Mouse (Mus musculus) G1E (cell line): ENCODE data around the gene Vsig4. TPM values are rescaled to one million over a fixed set of nuclear protein-coding genes. Genes with fewer than 3 reads are reported as not detected.

Source experiments
- ATAC-seq: 2 replicates; pipeline ENCODE4 v1.8.0; 2016; ENCODE audit warnings: mild to moderate bottlenecking; ENCODE audit not compliant: insufficient number of reproducible peaks, poor library complexity, low FRiP score, severe bottlenecking; ENCODE audit errors: extremely low read depth
- DNase-seq: peaks from one replicate; pipeline ENCODE4 v3.0.0; 2012; ENCODE audit warnings: low spot score
- H3K27me3 ChIP-seq: 2 replicates; pipeline ENCODE4 v1.6.1; 2012; ENCODE audit warnings: mild to moderate bottlenecking, low read length, inconsistent platforms; ENCODE audit not compliant: insufficient read depth
- H3K36me3 ChIP-seq: replicated peaks from 2 replicates; pipeline ENCODE3; 2012; ENCODE audit warnings: mild to moderate bottlenecking, inconsistent platforms
- H3K4me1 ChIP-seq: 2 replicates; pipeline ENCODE4 v1.6.1; 2012; ENCODE audit warnings: low read depth, low read length, inconsistent platforms, mixed read lengths; ENCODE audit not compliant: insufficient read depth
- H3K4me3 ChIP-seq: 2 replicates; pipeline ENCODE4 v1.5.1; 2012; ENCODE audit warnings: low read depth, mild to moderate bottlenecking, inconsistent platforms, low read length, moderate library complexity, mixed read lengths
- H3K9me3 ChIP-seq: replicated peaks from 2 replicates; pipeline ENCODE4 v1.6.1; 2012; ENCODE audit warnings: inconsistent platforms
- CTCF ChIP-seq: IDR thresholded peaks from 2 replicates; pipeline ENCODE4 v1.5.1; 2012; ENCODE audit warnings: low read depth, low read length, inconsistent platforms, mixed read lengths
- GATA1 ChIP-seq: IDR thresholded peaks from 2 replicates; pipeline ENCODE4 v1.6.1; 2012; ENCODE audit warnings: borderline replicate concordance, low read length, inconsistent platforms, mixed read lengths
- GATA2 ChIP-seq: IDR thresholded peaks from 2 replicates; pipeline ENCODE4 v1.6.1; 2012; ENCODE audit warnings: low read depth, low read length, inconsistent platforms, borderline replicate concordance
- POLR2AphosphoS5 ChIP-seq: IDR thresholded peaks from 2 replicates; pipeline ENCODE4 v1.6.1; 2012; ENCODE audit warnings: low read depth, low read length, inconsistent platforms; ENCODE audit not compliant: insufficient replicate concordance
- TAL1 ChIP-seq: conservative IDR thresholded peaks from 2 replicates; pipeline ENCODE4 v1.6.1; 2012; ENCODE audit warnings: low read depth, low read length, inconsistent platforms, mixed read lengths
- polyA plus RNA-seq: library from polyadenylated mRNA; stranded (reverse); fragments of >175 nt; gene quantifications from 2 replicates; pipeline ENCODE4 v1.2.3, GENCODE M21; 2012
- total RNA-seq, 2 experiments: library from RNA; stranded (forward) in 1 of 2; stranded (reverse) in 1 of 2; fragments of 200-1000 nt in 1 of 2; fragments of >200 nt in 1 of 2; fragmentation: Nextera tagmentation in 1 of 2; gene quantifications; 2 replicates each; pipeline ENCODE4 v1.2.3; 2014 to 2017

Gene Vsig4
- total RNA-seq (2014; fragmentation: Nextera tagmentation) (not detected in 2 replicates), total RNA-seq (2017) (0.27 TPM in 1 of 2 replicates, not detected in the other), polyA plus RNA-seq (not detected in 2 replicates)

DNA sequence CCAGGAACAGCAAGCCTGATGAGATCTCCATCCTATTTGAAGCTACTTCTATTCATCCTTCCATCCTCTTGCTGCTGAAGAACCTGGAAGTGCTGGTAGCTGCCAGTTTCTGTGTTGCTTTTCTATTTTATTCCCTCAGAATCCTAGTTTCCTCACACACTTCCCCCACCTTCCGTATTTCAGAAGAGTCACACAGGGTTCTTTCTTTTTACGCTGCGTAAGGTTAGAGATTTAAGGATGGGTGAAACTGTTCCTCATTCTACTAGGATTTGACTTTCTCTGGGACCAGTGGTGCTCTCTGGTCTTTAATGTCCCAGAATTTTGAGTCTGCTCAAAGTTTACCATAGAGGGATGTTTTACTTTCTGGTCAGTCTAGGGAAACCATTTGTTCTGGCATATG, at the start of gene Vsig4:
TSS of gene Vsig4 (minus strand) at position 101 of the 400 bp plus-strand sequence.
- Histone ChIP-seq H3K36me3 (no peaks in the 10 kb centered on the region), H3K9me3 (no peaks in the 10 kb centered on the region), H3K4me3 (no peak within 1 kb of the TSS), H3K27me3 (no peaks in the 10 kb centered on the region), H3K4me1 (no peaks in the 10 kb centered on the region)
- no peak for TF ChIP-seq POLR2AphosphoS5
- no peak for TF ChIP-seq GATA2
- TF ChIP-seq GATA1, result no peak
- no peak for TF ChIP-seq CTCF
- TF ChIP-seq TAL1, result no peak
- no peak for DNase-seq
- no peak for ATAC-seq

DNA sequence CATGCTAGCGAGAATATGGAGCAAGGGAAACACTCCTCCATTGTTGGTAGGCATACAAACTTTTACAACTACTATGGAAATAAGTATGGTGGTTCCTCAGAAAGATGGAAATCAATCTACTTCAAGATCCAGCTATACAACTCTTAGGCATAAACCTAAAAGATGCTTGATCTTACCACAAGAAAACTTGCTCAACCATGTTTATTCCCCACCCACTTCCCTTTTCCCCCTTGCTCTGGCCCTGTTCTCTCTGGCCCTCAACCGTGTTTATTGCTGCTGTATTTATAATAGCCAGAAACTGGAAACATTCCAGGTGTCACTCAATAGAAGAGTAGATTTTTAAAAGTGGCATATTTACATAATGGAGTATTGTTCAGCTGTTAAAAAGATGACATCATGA, 45.9 kb upstream of the Vsig4 start:
- ATAC-seq, result no peak

DNA sequence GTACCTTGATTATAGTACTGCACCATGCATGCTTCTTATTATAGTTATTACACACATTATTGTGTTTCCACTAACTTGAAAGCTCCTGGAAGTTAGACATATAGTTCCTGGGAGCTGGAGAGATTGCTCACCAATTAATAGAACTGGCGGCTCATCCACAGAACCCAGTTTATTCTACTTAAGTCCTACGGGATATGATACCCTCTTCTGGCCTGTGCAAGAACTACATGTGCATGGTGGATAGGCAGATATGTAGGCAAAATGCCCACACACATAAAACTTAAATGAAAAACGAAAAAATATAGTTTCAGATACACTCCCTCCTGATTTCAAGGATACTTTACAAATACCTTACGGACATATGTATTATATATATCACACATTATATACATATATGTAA, 36.5 kb upstream of the Vsig4 start:
- TF ChIP-seq GATA1 (no peak), GATA2 (no peak), TAL1 (no peak)
- H3K27me3 ChIP-seq, result no peaks in the 10 kb centered on the region
- no peaks in the 10 kb centered on the region for H3K4me1 ChIP-seq
- no peak overlapping the region for H3K4me3 ChIP-seq
- DNase-seq (no peak), ATAC-seq (peak; percentile 4; the same call in 1 of the 2 replicates)
- no peaks in the 10 kb centered on the region for H3K36me3 ChIP-seq
- no peaks in the 10 kb centered on the region for H3K9me3 ChIP-seq

More for the DNA sequence above, 45.9 kb upstream of the Vsig4 start:
- TF ChIP-seq TAL1, result no peak
- no peak for TF ChIP-seq CTCF
- Histone ChIP-seq H3K36me3 (no peaks in the 10 kb centered on the region), H3K9me3 (no peaks in the 10 kb centered on the region), H3K4me1 (no peaks in the 10 kb centered on the region), H3K27me3 (no peaks in the 10 kb centered on the region), H3K4me3 (no peak overlapping the region)
- DNase-seq, result no peak

DNA sequence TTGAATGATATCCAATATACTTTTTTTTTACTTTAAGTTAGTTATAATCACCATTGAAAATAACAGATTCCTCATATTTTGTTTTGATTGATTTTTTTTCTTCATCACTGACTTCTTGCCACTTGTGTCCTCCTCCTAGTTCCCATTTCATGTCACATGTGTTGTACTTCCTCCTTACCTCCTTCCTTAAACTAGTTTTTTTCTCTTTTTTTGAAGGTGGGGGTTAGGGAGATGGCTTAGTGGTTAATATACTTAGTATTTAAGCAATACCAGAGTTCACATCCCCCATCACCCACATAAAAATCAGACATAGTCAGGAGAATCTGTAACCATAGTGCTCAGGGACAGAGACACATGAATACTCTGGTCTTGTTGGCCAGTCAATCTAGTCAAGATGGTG, 36.7 kb downstream of the Vsig4 start:
- ATAC-seq, result no peak
- no peak for TF ChIP-seq POLR2AphosphoS5
- no peak for TF ChIP-seq GATA2
- TF ChIP-seq GATA1, result no peak
- TF ChIP-seq CTCF, result no peak
- no peak for TF ChIP-seq TAL1
- Histone ChIP-seq H3K9me3 (no peaks in the 10 kb centered on the region), H3K4me3 (no peak overlapping the region), H3K4me1 (no peaks in the 10 kb centered on the region), H3K36me3 (no peaks in the 10 kb centered on the region), H3K27me3 (no peaks in the 10 kb centered on the region)
- DNase-seq, result no peak

DNA sequence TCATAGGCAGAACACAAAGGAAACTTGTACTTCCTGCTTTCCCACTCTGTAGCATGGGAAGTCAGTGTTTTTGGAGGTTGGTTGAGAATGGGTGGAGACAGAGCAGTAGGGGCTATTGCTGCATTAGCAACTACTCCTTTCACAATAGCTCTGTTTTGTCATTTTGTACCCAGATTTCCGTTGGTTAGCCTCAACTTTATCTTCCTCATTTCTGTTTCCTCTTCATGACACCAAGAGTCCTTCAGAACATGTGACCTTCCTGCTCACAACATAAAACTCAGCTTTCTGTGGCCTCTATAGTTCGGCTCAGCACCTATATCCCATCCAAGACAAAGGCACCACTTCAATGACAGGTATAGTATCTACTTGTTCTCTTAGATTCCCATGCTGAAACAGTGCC, 53.6 kb downstream of the Vsig4 start:
- Histone ChIP-seq H3K4me3 (no peak overlapping the region), H3K27me3 (no peaks in the 10 kb centered on the region), H3K4me1 (no peaks in the 10 kb centered on the region), H3K9me3 (no peaks in the 10 kb centered on the region), H3K36me3 (no peaks in the 10 kb centered on the region)
- no peak for DNase-seq
- TF ChIP-seq TAL1 (no peak), CTCF (no peak), GATA1 (no peak)
- ATAC-seq, result peak; percentile 80

DNA sequence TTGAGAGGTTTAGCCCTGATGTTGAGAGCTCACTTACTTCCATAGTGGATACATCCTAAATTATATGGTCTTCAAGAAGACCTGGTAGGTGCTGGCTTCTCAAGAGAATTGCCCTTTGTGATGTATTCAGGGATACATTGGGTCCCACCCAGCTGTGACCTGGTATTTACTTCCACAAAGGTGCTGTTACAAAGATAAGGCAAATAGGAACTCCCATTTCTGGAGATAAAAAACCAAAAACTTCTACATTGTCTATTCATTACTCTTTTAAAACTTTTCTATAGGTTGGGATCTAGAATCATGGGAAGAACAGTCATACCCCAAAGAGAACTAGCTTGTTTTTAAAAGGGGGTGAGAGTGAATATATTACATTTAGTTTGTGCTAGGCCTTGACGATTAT, 54.2 kb downstream of the Vsig4 start:
- H3K9me3 ChIP-seq, result no peaks in the 10 kb centered on the region
- H3K4me3 ChIP-seq, result no peak overlapping the region
- H3K27me3 ChIP-seq, result no peaks in the 10 kb centered on the region
- H3K4me1 ChIP-seq, result no peaks in the 10 kb centered on the region
- DNase-seq (no peak), ATAC-seq (0 out of 2 replicates have a peak, but pooled peaks have one; percentile 11)
- TF ChIP-seq TAL1 (no peak), CTCF (no peak), GATA1 (no peak), GATA2 (no peak), POLR2AphosphoS5 (no peak)
- no peaks in the 10 kb centered on the region for H3K36me3 ChIP-seq

DNA sequence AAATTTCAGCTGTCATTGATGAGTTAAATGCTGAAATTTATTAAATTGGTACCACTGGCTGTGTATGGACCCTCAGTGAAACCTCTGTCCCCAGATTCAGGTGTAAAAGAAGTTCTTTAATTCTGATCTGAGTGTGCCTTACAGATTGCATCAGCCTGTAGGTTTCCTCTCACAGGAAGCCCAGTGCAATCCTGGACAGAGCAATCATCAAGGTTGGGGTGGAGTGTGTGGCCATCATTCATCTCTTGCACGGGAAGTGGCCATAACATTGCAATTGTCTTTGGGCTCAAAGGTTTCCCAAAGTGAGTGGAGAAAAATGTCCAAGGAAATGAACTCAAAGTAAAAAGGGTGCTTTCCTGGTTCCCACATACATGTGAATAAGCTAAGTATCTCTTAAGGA, 57.5 kb downstream of the Vsig4 start:
- DNase-seq (no peak), ATAC-seq (no peak)
- Histone ChIP-seq H3K27me3 (no peaks in the 10 kb centered on the region), H3K9me3 (no peaks in the 10 kb centered on the region), H3K36me3 (no peaks in the 10 kb centered on the region), H3K4me1 (no peaks in the 10 kb centered on the region), H3K4me3 (no peak overlapping the region)
- no peak for TF ChIP-seq CTCF
- no peak for TF ChIP-seq GATA1
- no peak for TF ChIP-seq TAL1
- no peak for TF ChIP-seq GATA2
- no peak for TF ChIP-seq POLR2AphosphoS5
